Mouse (Mus musculus) limb, embryonic 14.5 days (tissue): ENCODE measurements around the gene Cyren. TPM values are rescaled to one million over a fixed set of nuclear protein-coding genes. Genes with fewer than 3 reads are reported as not detected.

Source experiments
- ATAC-seq: fragments of 200-750 bp; cut with Nextera tagmentation; 2 replicates; pipeline ENCODE4 v1.8.0; 2017; ENCODE audit warnings: low read depth, moderate number of reproducible peaks, moderate TSS enrichment; ENCODE audit not compliant: low FRiP score
- DNase-seq: peaks from one replicate; pipeline ENCODE4 v3.0.0-alpha.2; 2015; ENCODE audit warnings: low spot score
- H3K27ac ChIP-seq: fragments of 300-500 bp; sonication (generic); replicated peaks from 2 replicates; pipeline ENCODE4 v1.5.1; 2014; ENCODE audit warnings: low read depth, mild to moderate bottlenecking, low read length, moderate library complexity, mixed read lengths
- H3K27me3 ChIP-seq: fragments of 300-500 bp; sonication (generic); 2 replicates; pipeline ENCODE4 v1.6.1; 2014; ENCODE audit warnings: low read length, mixed read lengths; ENCODE audit not compliant: control insufficient read depth, insufficient read depth
- H3K36me3 ChIP-seq: fragments of 300-500 bp; sonication (generic); 2 replicates; pipeline ENCODE4 v1.6.1; 2014; ENCODE audit warnings: mild to moderate bottlenecking, low read length, moderate library complexity, mixed read lengths; ENCODE audit not compliant: control insufficient read depth, insufficient read depth
- H3K4me1 ChIP-seq: fragments of 300-500 bp; sonication (generic); 2 replicates; pipeline ENCODE4 v1.6.1; 2014; ENCODE audit warnings: antibody characterized with exemption, low read length, mixed read lengths; ENCODE audit not compliant: control insufficient read depth, insufficient read depth
- H3K4me2 ChIP-seq: fragments of 300-500 bp; sonication (generic); replicated peaks from 2 replicates; pipeline ENCODE4 v1.6.1; 2014; ENCODE audit warnings: low read depth, mild to moderate bottlenecking, low read length, moderate library complexity; ENCODE audit not compliant: severe bottlenecking
- H3K4me3 ChIP-seq: fragments of 300-500 bp; sonication (generic); replicated peaks from 2 replicates; pipeline ENCODE4 v1.5.1; 2014; ENCODE audit warnings: low read length
- H3K9ac ChIP-seq: fragments of 300-500 bp; sonication (generic); 2 replicates; pipeline ENCODE4 v1.6.1; 2014; ENCODE audit warnings: mild to moderate bottlenecking, low read depth, low read length, moderate library complexity; ENCODE audit not compliant: severe bottlenecking
- H3K9me3 ChIP-seq: fragments of 300-500 bp; sonication (generic); 2 replicates; pipeline ENCODE4 v1.6.1; 2016; ENCODE audit warnings: low read length; ENCODE audit not compliant: control insufficient read depth
- POLR2A ChIP-seq: fragments of 200-500 bp; IDR thresholded peaks from 2 replicates; pipeline ENCODE4 v1.8.0; 2012; ENCODE audit warnings: inconsistent platforms, mild to moderate bottlenecking, moderate library complexity, borderline replicate concordance; ENCODE audit not compliant: insufficient read depth, insufficient read length; ENCODE audit errors: extremely low read depth
- WGBS: fragments of 180-500 bp; shearing (Covaris S2); extraction: QIAGEN DNeasy Blood & Tissue Kit; methylation state at CpG from one replicate; pipeline ENCODE4 v1.1.7; 2014; 5-methylcytosine and 5-hydroxymethylcytosine counted together
- polyA plus RNA-seq, 2 experiments: library from polyadenylated mRNA; depleted of rRNA in 1 of 2; stranded (reverse) in 1 of 2; unstranded in 1 of 2; fragments of >200 nt; fragmentation: Nextera tagmentation in 1 of 2; extraction: Ambion mirVana in 1 of 2; gene quantifications; 2 replicates each; pipeline versions ENCODE4 v1.2.1 to v1.2.3; 2012 to 2014

The Cyren gene
- polyA plus RNA-seq, 2 experiments = 12.4 to 24.2 TPM

- WGBS = 73% methylated on average over 21 of the region's 21 CpGs
- no peak overlapping the region for H3K4me3 ChIP-seq
- H3K27ac ChIP-seq = 0 out of 2 replicates have a peak overlapping the region, but pooled peaks have one; percentile 26
- H3K4me1 ChIP-seq = peaks cover 19% of the 10 kb centered on the region
- no peak overlapping the region for H3K4me2 ChIP-seq
- H3K36me3 ChIP-seq = 0 out of 2 replicates have a peak, but pooled peaks cover 12% of the 10 kb centered on the region
- ATAC-seq (no peak), DNase-seq (no peak)
- H3K27me3 ChIP-seq = no peaks in the 10 kb centered on the region
- no peak overlapping the region for H3K9ac ChIP-seq
- H3K9me3 ChIP-seq = no peaks in the 10 kb centered on the region
- TF ChIP-seq POLR2A = no peak
Observed at GRCm38 (mm10) chr6:34874101-34874921, 3.5 kb downstream of the Cyren start.

- H3K4me1 ChIP-seq = peaks cover 16% of the 10 kb centered on the region
- no peaks in the 10 kb centered on the region for H3K9me3 ChIP-seq
- H3K4me2 ChIP-seq = no peak overlapping the region
- H3K4me3 ChIP-seq = no peak overlapping the region
- no peak for TF ChIP-seq POLR2A
- 0 out of 2 replicates have a peak, but pooled peaks cover 12% of the 10 kb centered on the region for H3K36me3 ChIP-seq
- 84% methylated on average over 10 of the region's 10 CpGs for WGBS
- H3K9ac ChIP-seq = no peak overlapping the region
- DNase-seq (no peak), ATAC-seq (no peak)
- no peaks in the 10 kb centered on the region for H3K27me3 ChIP-seq
- H3K27ac ChIP-seq = no peak overlapping the region
Observed at GRCm38 (mm10) chr6:34872871-34873270, 5.0 kb downstream of the Cyren start.

DNA sequence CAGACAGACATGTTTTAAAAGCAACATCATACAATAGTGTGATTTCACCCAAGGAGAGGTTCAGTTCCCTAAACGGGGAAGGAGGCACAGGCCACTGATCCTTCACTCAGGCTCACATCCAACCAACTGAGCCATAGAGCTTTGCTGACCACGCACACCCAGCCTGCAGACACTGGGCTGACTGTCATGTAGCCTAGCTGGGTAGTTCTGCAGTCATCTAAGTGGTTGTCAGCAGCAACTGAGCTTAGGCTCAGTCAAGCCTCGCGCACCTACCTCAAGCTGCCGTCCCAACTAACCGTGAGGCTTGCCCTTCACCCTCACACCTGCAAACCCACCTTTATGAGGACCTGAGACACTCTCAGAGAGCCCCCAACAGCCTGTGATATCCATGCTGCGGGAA lies 5.9 kb downstream of the Cyren start:
- 0 out of 2 replicates have a peak overlapping the region, but pooled peaks have one; percentile 19 for H3K27ac ChIP-seq
- H3K4me1 ChIP-seq = peaks cover 14% of the 10 kb centered on the region
- no peaks in the 10 kb centered on the region for H3K9me3 ChIP-seq
- DNase-seq (no peak), ATAC-seq (no peak; the same call in 1 of the 2 replicates)
- WGBS = 90% methylated on average over 7 of the region's 7 CpGs
- H3K4me3 ChIP-seq = no peak overlapping the region
- H3K36me3 ChIP-seq = 0 out of 2 replicates have a peak, but pooled peaks cover 12% of the 10 kb centered on the region
- no peak overlapping the region for H3K9ac ChIP-seq
- no peaks in the 10 kb centered on the region for H3K27me3 ChIP-seq
- no peak overlapping the region for H3K4me2 ChIP-seq
- no peak for TF ChIP-seq POLR2A

- H3K4me1 ChIP-seq = peaks cover 10% of the 10 kb centered on the region
- H3K27me3 ChIP-seq = no peaks in the 10 kb centered on the region
- H3K9ac ChIP-seq = no peak overlapping the region
- no peak overlapping the region for H3K4me3 ChIP-seq
- no peak overlapping the region for H3K4me2 ChIP-seq
- TF ChIP-seq POLR2A = no peak
- no peaks in the 10 kb centered on the region for H3K9me3 ChIP-seq
- DNase-seq (no peak), ATAC-seq (no peak)
- H3K36me3 ChIP-seq = 0 out of 2 replicates have a peak, but pooled peaks cover 7% of the 10 kb centered on the region
- WGBS = 40% methylated on average over 5 of the region's 5 CpGs
- H3K27ac ChIP-seq = peak overlapping the region; percentile 65
Observed at GRCm38 (mm10) chr6:34870724-34871123, 7.1 kb downstream of the Cyren start.

GRCm38 (mm10) chr6:34870136-34870535 lies 7.7 kb downstream of the Cyren start:
- peaks cover 12% of the 10 kb centered on the region for H3K4me1 ChIP-seq
- no peak for DNase-seq
- 0 out of 2 replicates have a peak, but pooled peaks cover 2% of the 10 kb centered on the region for H3K36me3 ChIP-seq
- ATAC-seq = no peak
- WGBS = 82% methylated on average over 5 of the region's 5 CpGs
- H3K27me3 ChIP-seq = no peaks in the 10 kb centered on the region
- H3K27ac ChIP-seq = 0 out of 2 replicates have a peak overlapping the region, but pooled peaks have one; percentile 26
- TF ChIP-seq POLR2A = no peak
- H3K9ac ChIP-seq = no peak overlapping the region
- no peak overlapping the region for H3K4me3 ChIP-seq
- H3K4me2 ChIP-seq = no peak overlapping the region
- H3K9me3 ChIP-seq = no peaks in the 10 kb centered on the region
